Mouse (Mus musculus) urinary bladder, postnatal 4 days (tissue): ENCODE results near the gene Tmem110.

ENCODE experiments used
- DNase-seq, 2 experiments: peaks; one replicate each; pipeline ENCODE4 v3.0.0; 2021 to 2022; ENCODE audit warnings: low spot score in 2 of 2

The Tmem110 gene

DNA sequence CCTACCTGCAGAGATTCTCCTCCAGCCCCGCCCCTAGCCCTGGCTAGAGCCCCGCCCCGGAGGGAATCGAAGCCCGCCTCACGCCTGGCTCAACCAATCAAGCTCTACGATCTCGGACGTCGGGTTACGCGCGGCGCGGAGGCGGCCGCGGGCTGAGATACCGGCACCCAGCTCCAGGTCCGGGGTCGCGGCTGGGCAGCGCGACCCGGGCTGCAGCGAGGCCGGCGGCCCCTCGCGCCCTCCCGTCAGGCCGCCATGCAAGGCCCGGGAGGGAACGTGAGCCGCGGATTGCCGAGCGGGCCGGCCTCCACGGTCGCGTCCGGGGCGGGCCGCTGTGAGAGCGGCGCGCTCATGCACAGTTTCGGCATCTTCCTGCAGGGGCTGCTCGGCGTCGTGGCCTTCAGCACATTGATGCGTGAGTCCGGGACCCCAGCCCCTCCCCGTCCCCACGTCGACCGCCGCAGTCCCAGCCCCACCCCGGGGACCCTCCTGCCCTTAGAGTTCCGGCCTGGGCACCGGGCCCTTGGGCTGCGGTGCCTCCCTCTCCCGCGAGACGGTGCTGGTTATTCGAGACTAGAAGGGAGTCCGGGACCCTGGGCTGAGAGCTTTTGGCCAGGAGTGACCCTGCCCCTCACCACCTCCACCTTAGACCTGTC is at the start of gene Tmem110:
TSS of gene Tmem110 (plus strand) at position 115 of the 656 bp plus-strand sequence.
- peak; percentile 78 to 86 for DNase-seq

GRCm38 (mm10) chr14:30784614-30785013 is 40.8 kb upstream of the Tmem110 start:
- no peak for DNase-seq

GRCm38 (mm10) chr14:30789471-30789870 is 35.9 kb upstream of the Tmem110 start:
- DNase-seq = no peak

DNA sequence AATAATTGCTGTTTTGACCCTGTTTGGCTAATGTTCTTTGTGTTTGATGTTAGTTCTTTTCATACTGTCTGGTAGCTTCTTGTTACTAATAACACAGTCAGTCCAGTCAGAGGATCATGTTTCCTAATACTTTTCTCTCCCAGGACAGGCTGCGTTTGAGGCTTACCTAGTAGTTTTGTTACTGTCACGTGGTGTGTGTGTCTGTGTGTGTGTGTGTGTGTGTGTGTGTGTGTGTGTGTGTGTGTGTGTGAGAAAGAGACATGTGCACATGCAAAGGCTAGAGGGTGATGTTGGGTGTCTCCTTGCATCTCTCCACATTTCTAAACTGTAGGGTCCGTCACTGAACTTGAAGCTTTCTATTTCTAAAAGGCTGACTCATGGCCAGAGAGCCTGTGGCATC is 32.5 kb upstream of the Tmem110 start:
- DNase-seq = no peak

- no peak for DNase-seq
These were observed 23.6 kb upstream of the Tmem110 start for GRCm38 (mm10) chr14:30801756-30802155.

DNA sequence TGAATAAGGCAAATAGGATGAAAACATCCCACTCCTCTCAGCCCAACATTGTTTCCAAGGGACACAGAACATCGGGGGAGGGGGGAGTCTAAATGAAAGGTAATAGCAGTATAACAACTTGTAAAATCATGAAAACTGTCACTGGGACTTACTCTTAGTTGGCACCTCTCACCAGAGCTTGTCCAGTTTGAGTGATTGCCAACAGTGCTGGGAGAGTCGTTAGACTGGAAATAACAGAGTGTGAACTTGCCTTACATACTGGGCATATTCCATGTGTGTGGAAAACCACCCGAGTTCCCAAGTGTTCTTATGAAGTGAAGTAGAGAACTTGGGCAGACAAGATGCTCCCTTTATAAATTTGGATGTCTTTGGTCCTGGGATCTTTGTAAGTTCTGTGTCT is 4.3 kb upstream of the Tmem110 start:
- no peak for DNase-seq

DNA sequence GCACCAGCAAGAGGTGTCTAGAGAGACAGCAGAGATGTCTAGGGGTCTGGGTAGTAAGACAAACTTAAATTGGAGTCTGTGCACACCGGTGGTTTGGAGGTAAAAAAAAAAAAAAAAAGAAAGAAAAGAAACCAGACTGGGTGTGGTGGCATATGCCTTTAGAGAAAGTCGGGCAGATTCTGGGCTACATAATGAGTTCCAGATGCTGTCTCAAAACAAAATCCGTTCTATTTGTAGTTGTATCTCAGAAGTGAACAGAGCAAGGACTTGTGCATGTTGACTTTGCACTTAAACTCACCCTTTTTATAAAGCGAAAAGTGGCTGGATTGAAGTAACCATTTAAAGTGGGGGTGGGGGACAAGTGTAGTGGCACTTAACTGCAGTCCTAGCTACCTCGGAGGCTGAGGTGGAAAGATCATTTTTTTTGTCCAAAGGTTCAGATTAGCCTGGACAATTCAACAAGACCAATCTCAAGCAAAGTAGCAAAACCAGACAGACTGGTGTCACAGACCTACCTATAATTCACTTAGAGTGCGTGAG is 864 bp upstream of the Tmem110 start:
- no peak for DNase-seq

GRCm38 (mm10) chr14:30825021-30825475 is 342 bp upstream of the Tmem110 start:
- DNase-seq = no peak

DNA sequence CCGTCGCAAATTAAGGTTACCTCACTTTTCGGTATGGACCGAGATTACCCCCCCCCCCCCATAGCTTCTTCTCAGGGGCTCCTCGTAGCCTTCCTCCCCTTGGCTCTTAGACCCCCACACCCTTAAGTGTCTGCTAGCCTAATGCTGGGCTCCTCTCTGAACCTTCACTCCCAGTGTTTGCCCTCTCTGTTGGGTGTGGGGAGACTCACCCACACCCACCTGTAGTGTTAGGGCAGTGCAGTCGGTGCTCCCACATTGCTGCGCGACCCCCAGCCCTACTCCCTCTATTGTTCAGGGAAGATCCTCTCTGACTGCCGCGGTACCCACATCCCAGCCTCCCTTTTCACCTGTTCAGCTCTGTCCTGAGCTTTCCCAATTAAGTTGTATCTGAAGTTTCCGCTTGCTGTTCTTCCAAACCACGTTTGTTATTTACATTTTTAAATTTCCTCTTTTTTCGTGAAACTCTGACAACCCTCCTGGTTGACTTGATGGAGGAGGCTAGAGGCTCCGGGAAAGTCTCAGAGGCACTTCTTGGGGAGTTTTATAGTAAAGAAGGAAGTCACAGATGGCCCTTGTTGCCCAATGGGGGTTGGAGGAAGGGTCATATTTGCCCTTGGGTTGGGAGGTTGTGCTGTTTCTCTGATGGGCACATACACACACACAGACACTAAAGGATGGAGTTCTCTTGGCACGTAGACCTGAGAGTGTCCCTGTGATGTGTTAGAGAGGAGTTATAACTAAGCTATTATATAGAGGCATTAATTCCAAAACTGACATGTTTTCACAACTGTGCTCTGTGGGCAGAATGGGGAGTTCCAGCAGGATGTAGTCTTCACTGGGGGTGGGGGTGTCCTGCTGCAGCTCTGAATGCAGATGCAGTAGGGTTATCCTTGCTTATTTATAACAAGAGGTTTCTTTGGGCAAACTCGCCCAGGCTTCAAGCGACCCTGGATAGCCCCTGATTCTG is 1.1 kb downstream of the Tmem110 start:
- no peak for DNase-seq

- no peak for DNase-seq
These were observed 2.1 kb downstream of the Tmem110 start for GRCm38 (mm10) chr14:30827480-30827879.

- DNase-seq = no peak
These were observed 2.7 kb downstream of the Tmem110 start for GRCm38 (mm10) chr14:30828077-30828476.

GRCm38 (mm10) chr14:30828635-30829460 is 3.5 kb downstream of the Tmem110 start:
- peak in 1 of 2 experiments; percentile 33 for DNase-seq

DNA sequence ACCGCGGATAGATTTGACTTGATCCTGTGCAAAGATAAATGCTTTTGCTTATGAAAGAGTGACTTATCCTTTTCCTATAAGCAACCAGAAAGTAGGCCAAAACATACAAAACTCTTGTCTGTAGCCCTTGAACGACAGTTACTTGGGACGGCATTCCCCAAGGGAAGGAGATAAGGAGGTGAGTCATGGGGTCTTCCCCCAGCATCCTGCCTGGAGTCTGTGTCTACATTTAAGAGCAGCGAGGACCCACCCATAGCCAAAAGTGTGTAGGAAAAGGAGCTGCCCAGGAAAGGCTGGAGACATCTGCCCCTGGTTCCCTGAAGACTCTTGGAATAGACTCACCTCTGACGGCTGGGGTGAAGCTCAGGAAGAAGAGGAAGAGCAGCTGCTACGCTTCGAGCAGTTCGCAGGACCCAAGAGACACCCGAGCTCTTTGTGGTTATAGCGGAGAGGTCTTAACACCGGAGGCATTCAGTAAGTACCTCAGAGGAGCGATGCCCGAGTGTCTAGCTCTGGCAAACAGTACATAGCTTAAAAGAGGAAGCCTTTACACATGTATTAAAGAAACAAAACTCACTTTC is 12.1 kb downstream of the Tmem110 start:
- DNase-seq = no peak

GRCm38 (mm10) chr14:30843701-30844100 is 18.3 kb downstream of the Tmem110 start:
- DNase-seq = no peak

GRCm38 (mm10) chr14:30850504-30850903 is 25.1 kb downstream of the Tmem110 start:
- no peak for DNase-seq

- DNase-seq = no peak
These were observed 26.9 kb downstream of the Tmem110 start for GRCm38 (mm10) chr14:30852325-30852724.

DNA sequence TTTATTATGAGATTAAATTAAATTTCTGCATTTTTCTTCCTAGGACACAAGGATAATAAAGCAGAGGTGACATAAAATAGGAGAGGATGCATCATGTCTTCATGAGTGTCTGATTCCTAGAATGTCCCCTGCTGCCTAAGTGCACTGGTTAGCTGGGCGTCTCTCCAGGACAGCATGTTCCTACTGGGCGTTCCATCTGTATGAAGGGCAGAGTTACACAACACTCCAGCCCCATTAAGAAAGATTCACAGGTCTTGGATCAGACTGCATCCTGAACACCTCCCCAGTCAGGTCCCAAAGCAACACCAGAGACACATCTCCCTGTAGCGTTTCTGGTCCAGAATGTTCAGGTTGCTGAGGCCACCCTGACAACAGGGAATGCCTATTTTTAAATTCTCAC is 29.9 kb downstream of the Tmem110 start:
- no peak for DNase-seq

DNA sequence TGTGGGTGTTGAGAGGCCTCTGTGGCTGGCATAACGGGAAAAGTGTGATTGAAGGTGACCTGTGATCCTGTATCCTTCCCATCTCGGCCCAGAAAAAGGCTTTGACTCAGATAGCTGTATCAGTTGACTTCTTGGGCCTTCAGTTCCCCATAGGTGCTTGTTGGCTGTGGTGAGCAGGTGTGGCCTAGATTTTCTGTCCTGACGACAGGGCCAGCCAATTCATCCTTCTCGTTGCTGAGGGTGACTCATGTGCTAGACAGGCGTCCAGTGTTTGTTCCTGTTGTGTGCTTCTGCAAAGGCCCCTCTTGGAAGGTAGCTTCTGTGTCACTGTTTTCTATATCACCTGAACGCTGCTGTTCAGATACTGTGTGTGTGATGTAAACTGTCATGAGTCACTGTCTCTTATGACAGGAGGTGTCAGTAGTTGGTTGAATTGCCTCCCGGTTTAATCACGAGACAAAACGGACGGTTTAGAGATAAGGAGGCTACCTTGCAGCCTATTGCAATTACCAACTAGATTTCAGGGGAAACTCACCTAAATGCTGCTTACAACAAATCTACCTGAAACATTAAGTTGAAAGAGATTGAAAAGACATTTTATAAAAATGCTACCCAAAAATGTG is 31.6 kb downstream of the Tmem110 start:
- DNase-seq = no peak

DNA sequence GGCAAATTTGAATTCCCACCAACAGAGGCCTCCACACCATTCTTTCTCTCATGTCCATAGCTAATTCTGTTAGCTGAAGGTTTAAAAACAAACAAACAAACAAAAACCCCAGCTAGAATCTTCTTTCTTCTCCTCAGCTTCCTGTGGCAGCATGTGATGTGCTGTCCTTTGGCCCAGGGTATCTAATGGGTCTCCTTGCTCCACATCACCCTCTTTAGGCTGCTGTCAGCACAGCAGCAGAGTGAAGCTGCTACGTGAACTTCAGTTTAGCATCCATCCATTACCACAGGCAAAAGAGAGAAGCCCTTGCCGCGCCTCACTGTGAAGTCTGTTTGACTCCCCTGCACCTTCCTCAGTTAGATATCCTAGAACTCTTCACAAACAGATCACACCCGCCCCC is 32.6 kb downstream of the Tmem110 start:
- DNase-seq = no peak

DNA sequence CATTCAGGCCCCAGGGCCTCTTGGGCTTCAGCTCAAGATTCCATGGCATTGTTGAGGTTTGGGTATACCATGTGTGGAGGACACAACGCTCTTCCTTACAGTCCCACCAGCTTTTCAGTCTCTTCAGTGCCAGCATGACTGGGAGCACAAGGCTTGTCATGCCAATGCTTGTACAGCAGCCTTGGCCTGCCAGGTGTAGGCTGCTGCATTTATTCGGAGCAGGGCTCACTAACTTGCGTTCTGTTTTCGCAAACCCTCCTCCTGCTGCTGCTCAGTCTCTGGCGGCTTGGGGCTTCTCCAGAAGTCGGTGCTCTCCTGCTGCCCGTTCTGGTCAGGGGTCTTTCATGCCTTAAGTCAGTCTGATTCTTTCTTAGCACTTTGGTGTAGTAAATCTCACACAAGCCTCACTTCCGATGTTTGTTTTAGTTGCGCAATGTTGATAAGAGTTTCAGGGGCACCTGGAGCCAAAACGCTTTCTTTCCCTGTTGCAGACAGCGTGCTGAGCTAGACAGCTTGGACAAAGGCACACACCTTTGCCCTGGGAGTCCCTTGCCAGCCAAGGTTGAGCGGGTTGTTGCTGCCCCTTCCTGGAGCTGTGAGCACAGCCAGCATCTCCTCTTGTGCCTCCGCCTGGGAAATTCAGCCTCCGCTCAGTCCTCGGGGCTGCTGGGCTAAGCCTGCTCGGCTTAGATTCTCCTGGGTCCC is 36.2 kb downstream of the Tmem110 start:
- DNase-seq = no peak
